Mouse (Mus musculus): ENCODE results near the gene Foxk1. TPM values are rescaled to one million over a fixed set of nuclear protein-coding genes. Genes with fewer than 3 reads are reported as not detected.

Gene Foxk1
- total RNA-seq, 2 experiments from 2014 or later = 12.2 to 18.9 TPM

DNA sequence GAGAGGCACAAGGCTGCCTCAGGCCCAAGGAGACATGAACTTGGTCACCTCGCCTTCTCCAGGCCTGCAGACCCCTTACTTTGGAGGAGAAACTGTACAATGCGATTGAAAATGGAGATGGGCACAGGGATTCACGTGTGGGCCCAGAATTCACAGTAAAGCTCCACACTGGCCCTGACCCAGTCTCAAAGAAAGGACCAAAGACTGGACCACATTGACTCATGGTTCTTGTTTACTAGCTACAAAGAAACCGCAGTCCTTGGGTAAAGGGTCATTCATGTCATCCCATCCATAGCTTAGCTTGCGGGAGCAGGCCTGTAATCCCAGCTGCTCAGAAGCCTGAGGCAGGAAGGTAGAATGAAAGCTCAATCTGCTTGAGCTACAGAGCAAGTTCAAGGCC is 82.3 kb downstream of the Foxk1 start:
- DNase-seq = no peak
- Histone ChIP-seq H3K27ac (no peak overlapping the region), H3K4me3 (no peak overlapping the region)
- intact Hi-C loops (cut with DNase I) = loop anchor here (10.0 kb wide), 1 partner anchor 141 kb away; the partner anchor contains the start of gene Wipi2
- no peak for TF ChIP-seq CTCF (IDR thresholded peaks at IDR 0.05)

DNA sequence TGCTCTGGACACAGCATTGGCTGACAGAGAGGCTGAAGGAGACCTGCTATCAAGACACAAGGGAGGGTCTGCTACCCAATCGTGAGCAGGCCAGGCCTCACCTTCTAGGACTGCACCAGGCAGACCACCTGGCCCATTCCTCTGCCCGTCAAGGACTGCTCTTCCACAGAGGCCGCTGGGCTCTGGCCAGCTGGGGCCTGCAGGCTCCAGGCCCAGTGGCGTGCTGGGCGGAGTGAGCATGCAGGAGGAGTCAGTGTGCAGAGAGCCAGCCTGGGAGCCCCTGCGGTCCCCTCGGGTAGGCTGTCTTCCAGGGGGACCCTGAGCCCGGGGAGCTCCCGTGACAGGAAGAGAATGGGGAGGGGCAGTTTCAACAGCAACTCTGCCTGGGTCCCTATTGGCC is 85.4 kb downstream of the Foxk1 start:
- no peak for TF ChIP-seq CTCF (IDR thresholded peaks at IDR 0.05)
- H3K27ac ChIP-seq = no peak overlapping the region
- no peak overlapping the region for H3K4me3 ChIP-seq
- no peak for DNase-seq
- intact Hi-C loops (cut with DNase I) = loop anchor here (10.0 kb wide), 1 partner anchor 138 kb away; the partner anchor contains the start of gene Wipi2

DNA sequence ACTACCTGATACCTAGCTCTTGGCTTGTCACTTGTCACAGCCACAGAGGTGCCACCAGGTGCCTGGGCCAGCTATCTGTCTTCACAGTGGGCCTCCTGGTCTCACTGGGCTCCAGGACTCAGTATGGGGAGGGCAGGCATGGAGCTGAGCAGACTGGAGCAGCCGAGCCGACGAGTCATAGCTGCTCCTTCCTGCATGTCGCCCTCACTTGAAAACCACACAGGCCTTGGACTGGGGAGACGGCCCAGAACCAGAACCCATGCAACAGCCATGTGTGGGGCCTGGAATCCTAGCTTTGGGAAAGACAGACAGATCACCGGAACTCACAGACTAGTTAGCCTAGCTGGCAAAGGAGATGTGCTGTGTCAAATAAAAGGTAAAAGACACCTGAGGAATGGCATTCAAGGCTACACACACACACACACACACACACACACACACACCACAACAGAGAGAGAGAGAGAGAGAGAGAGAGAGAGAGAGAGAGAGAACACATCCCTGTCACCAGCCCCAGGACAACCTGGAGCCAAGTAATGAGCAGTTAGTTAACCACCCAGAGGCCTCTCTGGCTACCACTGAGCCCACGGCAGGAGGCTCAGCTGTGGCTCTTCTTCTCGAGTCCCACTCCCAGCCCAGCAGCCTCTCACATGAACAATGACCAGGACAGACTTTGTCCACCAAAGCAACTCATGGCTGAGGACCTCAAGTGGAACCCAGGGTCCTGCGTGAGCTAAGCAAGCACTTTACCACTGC is 88.8 kb downstream of the Foxk1 start:
- intact Hi-C loops (cut with DNase I) = loop anchor here (10.0 kb wide), 1 partner anchor 135 kb away; the partner anchor contains the start of gene Wipi2
- no peak for DNase-seq
- Histone ChIP-seq H3K27ac (no peak overlapping the region), H3K4me3 (no peak overlapping the region)
- no peak for TF ChIP-seq CTCF (IDR thresholded peaks at IDR 0.05)

DNA sequence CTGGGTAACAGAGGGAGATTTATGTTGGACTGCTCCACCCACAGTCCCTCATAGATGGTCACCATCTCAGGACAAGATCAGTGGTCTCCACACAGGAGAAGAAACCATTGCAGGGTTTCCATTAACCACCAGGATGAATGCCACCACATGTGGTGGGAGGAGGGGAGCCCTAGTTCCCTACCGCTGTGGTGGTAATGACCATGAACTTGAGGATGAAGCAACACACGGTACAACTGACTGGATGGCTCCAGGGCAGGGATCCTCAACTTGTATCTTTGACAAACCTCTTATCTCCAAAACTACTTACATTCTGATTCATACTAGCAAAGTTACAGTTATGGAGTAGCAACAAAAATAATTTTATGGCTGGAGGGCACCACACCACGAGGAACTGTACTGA is 92.0 kb downstream of the Foxk1 start:
- Histone ChIP-seq H3K27ac (no peak overlapping the region), H3K4me3 (no peak overlapping the region)
- DNase-seq = no peak
- intact Hi-C loops (cut with DNase I) = no loop called here
- TF ChIP-seq CTCF (IDR thresholded peaks at IDR 0.05) = no peak

DNA sequence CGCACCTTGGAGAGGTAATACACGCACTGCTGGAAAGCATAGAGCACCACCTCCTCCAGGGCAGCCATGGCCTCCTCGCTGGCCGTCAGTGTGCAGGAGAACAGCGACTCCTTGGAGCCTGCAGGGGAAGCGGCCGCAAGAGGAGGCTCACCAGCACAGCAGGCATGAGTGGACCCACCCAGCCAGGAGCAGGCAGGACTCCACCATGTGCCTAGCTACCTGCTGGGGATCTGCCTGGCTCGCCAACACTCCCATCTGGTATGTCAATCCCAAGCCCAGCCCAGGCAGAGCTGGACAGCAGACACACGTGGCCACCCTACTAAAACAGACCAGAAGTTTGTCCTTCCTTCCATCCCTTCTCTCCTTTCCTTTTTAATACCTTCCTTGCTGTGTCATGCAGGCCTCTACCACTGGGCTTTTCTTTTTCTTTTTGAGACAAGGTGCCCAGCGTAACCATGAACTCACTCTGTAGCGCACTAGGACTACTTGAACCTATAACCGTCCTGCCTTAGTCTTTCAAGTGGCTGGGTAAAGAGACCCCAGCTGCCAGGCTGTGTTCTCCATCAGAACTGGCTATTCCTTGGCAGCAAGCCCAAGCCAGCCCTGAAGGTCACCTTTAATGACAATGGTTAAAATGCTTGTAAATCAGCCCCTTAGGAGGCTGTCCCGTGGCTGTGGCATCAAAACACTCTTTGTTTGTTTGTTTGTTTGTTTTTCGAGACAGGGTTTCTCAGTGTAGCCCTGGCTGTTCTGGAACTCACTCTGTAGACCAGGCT is 94.2 kb downstream of the Foxk1 start:
- Histone ChIP-seq H3K27ac (no peak overlapping the region), H3K4me3 (no peak overlapping the region)
- DNase-seq = no peak
- no peak for TF ChIP-seq CTCF (IDR thresholded peaks at IDR 0.05)
- intact Hi-C loops (cut with DNase I) = no loop called here

DNA sequence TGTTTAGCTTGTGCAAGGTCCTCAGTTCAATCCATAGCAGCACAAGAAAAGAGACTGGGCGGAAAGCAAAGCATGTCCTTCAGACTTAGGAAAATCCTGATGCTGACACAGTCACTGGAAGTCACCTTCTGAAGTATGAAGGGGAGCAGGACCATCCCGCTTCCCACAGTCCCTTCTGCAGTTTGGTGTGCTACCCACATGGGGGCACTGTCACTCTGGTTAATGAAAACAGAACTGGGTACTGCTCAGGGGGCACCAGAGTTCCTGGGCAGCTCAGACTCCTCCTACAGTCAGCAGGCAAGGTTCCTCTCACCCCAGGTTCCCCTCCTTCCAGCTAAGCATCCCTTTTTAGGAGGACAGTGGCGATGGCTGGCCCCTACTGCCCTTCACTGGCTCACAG is 97.7 kb downstream of the Foxk1 start:
- H3K4me3 ChIP-seq = no peak overlapping the region
- peak; percentile 63 for TF ChIP-seq CTCF (IDR thresholded peaks at IDR 0.05)
- H3K27ac ChIP-seq = no peak overlapping the region
- DNase-seq = no peak
- intact Hi-C loops (cut with DNase I) = no loop called here

DNA sequence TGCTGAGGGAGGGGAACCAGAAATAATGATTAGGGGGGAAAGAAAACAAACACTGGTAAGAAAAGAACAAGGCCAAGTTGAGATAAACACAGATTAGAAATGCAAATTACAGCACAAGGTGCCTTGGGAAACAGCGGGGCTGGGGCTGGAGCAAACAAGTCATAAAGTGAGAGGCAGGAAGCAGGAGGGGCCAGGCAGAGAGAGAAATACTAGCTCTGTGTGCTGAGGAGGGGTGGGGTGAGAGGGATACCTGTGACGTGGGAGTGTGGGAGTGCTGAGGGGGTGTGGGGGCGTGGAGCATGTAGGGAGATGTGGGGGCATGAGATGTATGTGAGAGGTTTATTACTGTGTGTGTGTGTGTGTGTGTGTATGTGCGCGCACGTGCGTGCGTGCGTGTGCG is 99.6 kb downstream of the Foxk1 start:
- no peak for TF ChIP-seq CTCF (IDR thresholded peaks at IDR 0.05)
- Histone ChIP-seq H3K27ac (no peak overlapping the region), H3K4me3 (no peak overlapping the region)
- DNase-seq = no peak
- intact Hi-C loops (cut with DNase I) = no loop called here

DNA sequence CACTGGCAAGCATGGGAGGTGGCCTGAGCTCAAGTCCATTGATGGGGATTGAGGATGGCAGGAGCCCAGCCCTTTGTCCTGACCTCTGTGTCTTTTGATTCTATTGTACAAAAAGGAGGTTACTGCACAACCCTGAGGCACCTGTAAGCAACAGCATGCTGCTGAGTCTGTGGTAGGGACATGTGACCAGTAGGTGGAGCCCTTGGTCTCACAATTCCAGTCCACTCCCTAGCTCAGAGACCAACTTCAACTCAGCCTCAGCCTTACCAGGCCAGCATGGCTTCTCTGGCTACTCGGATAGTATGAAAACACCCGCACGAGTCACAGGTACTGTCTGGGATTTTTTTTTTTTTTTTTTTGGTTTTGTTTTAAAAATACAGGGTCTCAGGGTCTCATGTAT is 101.1 kb downstream of the Foxk1 start:
- intact Hi-C loops (cut with DNase I) = loop anchor here (1.0 kb wide), 1 partner anchor 49 kb away; the partner anchor contains the start of gene Radil
- Histone ChIP-seq H3K4me3 (no peak overlapping the region), H3K27ac (no peak overlapping the region)
- peak; percentile 82 for TF ChIP-seq CTCF (IDR thresholded peaks at IDR 0.05)
- DNase-seq = peak; percentile 82

DNA sequence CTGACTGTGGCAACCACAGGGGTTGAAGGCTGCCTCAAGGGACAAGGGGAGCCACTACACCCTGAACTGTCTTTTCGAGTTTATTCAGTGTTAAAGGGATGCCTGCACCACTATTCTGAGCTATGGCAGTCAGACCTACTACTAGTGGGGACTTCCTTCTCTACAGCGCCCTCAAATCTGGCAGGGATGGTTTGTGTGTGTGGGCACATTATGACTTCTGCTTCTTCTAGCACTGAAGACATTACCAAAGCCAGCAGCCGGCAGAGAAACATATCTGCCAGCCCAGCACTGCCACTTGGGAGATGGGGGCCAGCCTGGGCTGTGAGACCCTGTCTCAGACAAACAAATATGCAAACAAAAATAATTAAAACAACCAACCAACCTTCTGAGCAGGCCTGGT is 102.9 kb downstream of the Foxk1 start:
- intact Hi-C loops (cut with DNase I) = no loop called here
- no peak overlapping the region for H3K27ac ChIP-seq
- DNase-seq = peak; percentile 4
- H3K4me3 ChIP-seq = no peak overlapping the region
- no peak for TF ChIP-seq CTCF (IDR thresholded peaks at IDR 0.05)

DNA sequence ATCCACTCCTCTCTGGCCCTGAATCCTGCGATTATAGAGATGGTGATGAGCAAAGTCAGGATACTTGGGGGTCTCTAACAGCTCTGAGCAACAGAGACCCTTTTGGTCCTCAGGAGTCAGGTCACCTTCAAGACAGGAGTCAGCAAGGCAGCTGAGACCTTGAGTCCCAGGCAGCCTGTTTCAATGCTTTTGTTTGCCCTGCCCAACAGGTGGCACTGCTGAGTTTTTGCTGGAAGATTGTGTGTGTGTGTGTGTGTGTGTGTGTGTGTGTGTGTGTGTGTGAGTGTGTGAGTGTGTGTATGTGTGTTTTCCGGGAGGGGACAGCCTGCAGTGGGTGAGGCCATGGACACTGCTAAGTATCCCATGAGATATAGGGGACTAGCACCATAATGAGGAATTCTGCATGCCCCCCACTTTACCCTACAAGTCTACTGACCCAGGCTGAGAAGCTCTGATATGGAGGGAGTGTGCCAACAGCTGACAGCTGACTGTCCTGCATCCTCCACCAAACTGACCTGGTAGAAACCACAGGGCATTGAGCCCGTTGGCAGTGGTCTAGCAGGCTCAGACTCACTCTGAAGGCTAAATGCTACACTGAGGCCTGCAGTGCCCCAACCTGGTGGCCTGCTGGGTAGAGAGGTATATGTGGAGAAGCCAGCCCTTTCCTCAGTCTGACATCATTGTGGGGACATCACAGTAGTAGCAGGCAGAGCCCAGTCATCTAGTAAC is 104.6 kb downstream of the Foxk1 start:
- intact Hi-C loops (cut with DNase I) = no loop called here
- no peak overlapping the region for H3K4me3 ChIP-seq
- TF ChIP-seq CTCF (IDR thresholded peaks at IDR 0.05) = peak; percentile 15; the same call in 1 of the 2 replicates
- H3K27ac ChIP-seq = no peak overlapping the region
- DNase-seq = peak; percentile 16

DNA sequence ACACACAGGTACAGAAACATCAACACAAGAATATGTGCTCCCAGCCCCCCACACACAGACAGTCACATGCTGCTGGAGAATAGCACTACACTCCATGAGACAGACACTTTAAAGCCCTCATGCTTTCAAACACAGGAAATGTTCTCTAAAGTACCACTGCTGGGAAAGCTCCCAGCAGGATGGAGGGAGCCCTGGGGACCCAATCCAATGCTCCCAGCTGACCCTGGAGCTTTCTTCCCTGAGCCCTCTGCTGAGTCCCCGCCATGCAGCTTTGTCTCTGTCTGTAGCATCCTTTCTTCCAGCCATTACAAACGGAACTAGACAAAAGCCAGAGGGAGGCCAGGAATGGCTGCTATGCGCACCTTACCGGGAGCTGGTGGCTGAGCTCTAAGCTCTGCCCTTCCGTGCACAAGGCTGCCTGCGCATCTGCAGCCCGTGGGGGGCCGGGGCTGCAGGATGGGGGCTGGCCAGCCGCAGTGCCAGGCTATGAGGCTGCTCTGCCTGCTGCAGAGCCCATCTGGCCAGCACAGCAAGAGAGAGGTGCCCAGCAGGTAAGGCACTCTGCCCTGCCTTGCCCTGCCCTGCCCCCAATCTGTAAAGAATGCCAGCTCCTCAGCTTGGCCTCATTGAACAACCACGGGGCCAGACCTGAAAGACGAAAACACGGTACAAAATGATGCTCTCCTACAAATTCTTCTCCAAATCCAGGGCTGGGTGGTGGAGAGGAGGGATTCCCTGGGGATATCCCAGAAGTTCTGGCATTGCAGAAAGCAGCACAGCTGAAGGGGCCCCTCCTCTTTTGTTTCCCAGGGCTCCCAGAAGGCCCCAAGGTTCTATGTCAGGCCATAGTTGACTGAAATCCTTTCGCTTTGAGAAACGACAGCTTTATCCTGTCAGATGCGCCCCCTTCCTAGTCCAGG is 108.1 kb downstream of the Foxk1 start:
- TF ChIP-seq CTCF (IDR thresholded peaks at IDR 0.05) = no peak
- peak overlapping the region; percentile 33 for H3K4me3 ChIP-seq
- H3K27ac ChIP-seq = peak overlapping the region; percentile 63
- intact Hi-C loops (cut with DNase I) = no loop called here
- DNase-seq = no peak

DNA sequence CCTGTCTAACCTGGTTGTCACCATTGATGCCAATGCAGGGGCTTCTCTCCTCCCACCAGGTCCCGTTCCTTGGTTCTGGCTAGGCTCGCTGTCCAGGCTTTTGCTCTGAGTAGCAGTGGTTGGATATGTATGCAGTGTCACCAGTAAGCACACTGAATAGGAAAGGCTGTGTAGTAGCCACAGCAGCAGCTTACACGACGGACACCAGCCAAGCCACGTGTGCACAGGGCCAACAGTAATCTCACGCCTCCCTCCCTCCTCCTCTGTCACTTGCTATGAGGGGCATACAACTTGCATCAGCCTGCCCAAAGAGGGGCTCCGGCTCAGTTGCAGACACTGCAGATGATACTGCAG is 108.7 kb downstream of the Foxk1 start:
- Histone ChIP-seq H3K4me3 (peak overlapping the region; percentile 33; the same call in 1 of the 2 replicates), H3K27ac (peak overlapping the region; percentile 63)
- intact Hi-C loops (cut with DNase I) = no loop called here
- no peak for DNase-seq
- TF ChIP-seq CTCF (IDR thresholded peaks at IDR 0.05) = no peak

Other genes starting within 250 kb of the Foxk1 start
- 1 to 10 TPM; 3.7 to 5.0 TPM for gene Ap5z1, start 62.4 kb downstream of the Foxk1 start, total RNA-seq (2021)
- under 1 TPM; 0.08 to 0.14 TPM for gene Papolb, start 128.6 kb downstream of the Foxk1 start, total RNA-seq (2021)
- gene Radil, start 149.6 kb downstream of the Foxk1 start, total RNA-seq (2021) = 1 to 10 TPM; 1.5 to 1.8 TPM
- gene Mmd2, start 207.3 kb downstream of the Foxk1 start, total RNA-seq (2021) = not detected
- gene Wipi2, start 226.2 kb downstream of the Foxk1 start, total RNA-seq (2021) = 10 to 100 TPM; 27.1 to 29.3 TPM